Mouse (Mus musculus) hindbrain, embryonic 16.5 days (tissue): ENCODE measurements around the gene Cacna2d1. TPM values are rescaled to one million over a fixed set of nuclear protein-coding genes. Genes with fewer than 3 reads are reported as not detected.

Source experiments
- ATAC-seq: fragments of 200-750 bp; cut with Nextera tagmentation; 2 replicates; pipeline ENCODE4 v1.8.0; 2017; ENCODE audit warnings: moderate TSS enrichment, moderate library complexity
- H3K27ac ChIP-seq: fragments of 300-500 bp; sonication (generic); 2 replicates; pipeline ENCODE4 v1.5.1; 2014; ENCODE audit warnings: low read depth, mild to moderate bottlenecking, control low read depth, low read length, moderate library complexity
- H3K27me3 ChIP-seq: fragments of 300-500 bp; sonication (generic); replicated peaks from 2 replicates; pipeline ENCODE4 v1.6.1; 2014; ENCODE audit warnings: low read length; ENCODE audit not compliant: control insufficient read depth, insufficient read depth
- H3K36me3 ChIP-seq: fragments of 300-500 bp; sonication (generic); 2 replicates; pipeline ENCODE4 v1.6.1; 2014; ENCODE audit warnings: mild to moderate bottlenecking, low read length, moderate library complexity, mixed read lengths; ENCODE audit not compliant: control insufficient read depth, insufficient read depth
- H3K4me1 ChIP-seq: fragments of 300-500 bp; sonication (generic); 2 replicates; pipeline ENCODE4 v1.6.1; 2014; ENCODE audit warnings: low read depth, low read length; ENCODE audit not compliant: control insufficient read depth, insufficient read depth
- H3K4me2 ChIP-seq: fragments of 300-500 bp; sonication (generic); 2 replicates; pipeline ENCODE4 v1.6.1; 2014; ENCODE audit warnings: mild to moderate bottlenecking, low read length, control low read depth, moderate library complexity
- H3K4me3 ChIP-seq: fragments of 300-500 bp; sonication (generic); 2 replicates; pipeline ENCODE4 v1.5.1; 2014; ENCODE audit warnings: mild to moderate bottlenecking, low read length, control low read depth, moderate library complexity
- H3K9ac ChIP-seq: fragments of 300-500 bp; sonication (generic); 2 replicates; pipeline ENCODE4 v1.6.1; 2014; ENCODE audit warnings: low read depth, mild to moderate bottlenecking, control low read depth, low read length, moderate library complexity
- H3K9me3 ChIP-seq: fragments of 300-500 bp; sonication (generic); 2 replicates; pipeline ENCODE4 v1.6.1; 2014; ENCODE audit warnings: mild to moderate bottlenecking, low read length, moderate library complexity; ENCODE audit not compliant: control insufficient read depth
- WGBS: fragments of 180-500 bp; shearing (Covaris S2); extraction: QIAGEN DNeasy Blood & Tissue Kit; methylation state at CpG from one replicate; pipeline ENCODE4 v1.1.7; 2014; 5-methylcytosine and 5-hydroxymethylcytosine counted together
- polyA plus RNA-seq: library from polyadenylated mRNA; unstranded; fragments of >200 nt; fragmentation: Nextera tagmentation; extraction: Ambion mirVana; gene quantifications from 2 replicates; pipeline ENCODE4 v1.2.1, GENCODE M21; 2015

The Cacna2d1 gene
- polyA plus RNA-seq, 1 experiment from 2014 or later: 30.4 TPM

- peaks cover 3% of the 10 kb centered on the region for H3K4me1 ChIP-seq
- no peak overlapping the region for H3K4me2 ChIP-seq
- H3K9ac ChIP-seq: no peak overlapping the region
- 31% methylated on average over 4 of the region's 4 CpGs for WGBS
- peak; percentile 60; the same call in 1 of the 2 replicates for ATAC-seq
- H3K36me3 ChIP-seq: no peaks in the 10 kb centered on the region
- no peak overlapping the region for H3K27ac ChIP-seq
- H3K9me3 ChIP-seq: no peaks in the 10 kb centered on the region
- H3K27me3 ChIP-seq: no peaks in the 10 kb centered on the region
- H3K4me3 ChIP-seq: no peak overlapping the region
Observed at GRCm38 (mm10) chr5:15993252-15993944, 58.9 kb downstream of the Cacna2d1 start.

GRCm38 (mm10) chr5:15997190-15997589 is 62.7 kb downstream of the Cacna2d1 start:
- no peak overlapping the region for H3K27ac ChIP-seq
- H3K27me3 ChIP-seq: 0 out of 2 replicates have a peak, but pooled peaks cover 3% of the 10 kb centered on the region
- ATAC-seq: no peak
- H3K4me1 ChIP-seq: no peaks in the 10 kb centered on the region
- H3K4me3 ChIP-seq: no peak overlapping the region
- H3K9me3 ChIP-seq: no peaks in the 10 kb centered on the region
- H3K9ac ChIP-seq: no peak overlapping the region
- H3K4me2 ChIP-seq: no peak overlapping the region
- WGBS: 73% methylated on average over 3 of the region's 3 CpGs
- no peaks in the 10 kb centered on the region for H3K36me3 ChIP-seq

- WGBS: 96% methylated on average over 1 of the region's 1 CpGs
- Histone ChIP-seq H3K9ac (no peak overlapping the region), H3K27ac (no peak overlapping the region), H3K4me3 (no peak overlapping the region), H3K4me1 (peaks cover 6% of the 10 kb centered on the region; the same call in 1 of the 2 replicates), H3K9me3 (no peaks in the 10 kb centered on the region), H3K4me2 (no peak overlapping the region), H3K27me3 (0 out of 2 replicates have a peak, but pooled peaks cover 3% of the 10 kb centered on the region), H3K36me3 (no peaks in the 10 kb centered on the region)
- ATAC-seq: no peak
Observed at GRCm38 (mm10) chr5:15997769-15998168, 63.3 kb downstream of the Cacna2d1 start.

- Histone ChIP-seq H3K9me3 (no peaks in the 10 kb centered on the region), H3K9ac (no peak overlapping the region), H3K27me3 (0 out of 2 replicates have a peak, but pooled peaks cover 3% of the 10 kb centered on the region), H3K4me1 (peaks cover 12% of the 10 kb centered on the region), H3K4me2 (no peak overlapping the region), H3K4me3 (no peak overlapping the region), H3K27ac (no peak overlapping the region), H3K36me3 (no peaks in the 10 kb centered on the region)
- 70% methylated on average over 2 of the region's 2 CpGs for WGBS
- ATAC-seq: no peak
Observed at GRCm38 (mm10) chr5:16000917-16001316, 66.4 kb downstream of the Cacna2d1 start.

GRCm38 (mm10) chr5:16002431-16003063 is 68.1 kb downstream of the Cacna2d1 start:
- Histone ChIP-seq H3K4me1 (peaks cover 12% of the 10 kb centered on the region), H3K9me3 (no peaks in the 10 kb centered on the region), H3K4me3 (no peak overlapping the region), H3K27me3 (0 out of 2 replicates have a peak, but pooled peaks cover 3% of the 10 kb centered on the region), H3K4me2 (peak overlapping the region; percentile 2; the same call in 1 of the 2 replicates), H3K27ac (no peak overlapping the region), H3K36me3 (no peaks in the 10 kb centered on the region), H3K9ac (no peak overlapping the region)
- WGBS: 14% methylated on average over 9 of the region's 9 CpGs
- peak; percentile 59; the same call in 1 of the 2 replicates for ATAC-seq

GRCm38 (mm10) chr5:16004305-16004704 is 69.8 kb downstream of the Cacna2d1 start:
- 42% methylated on average over 5 of the region's 6 CpGs for WGBS
- Histone ChIP-seq H3K4me3 (no peak overlapping the region), H3K9me3 (no peaks in the 10 kb centered on the region), H3K27me3 (0 out of 2 replicates have a peak, but pooled peaks cover 3% of the 10 kb centered on the region), H3K36me3 (no peaks in the 10 kb centered on the region), H3K9ac (no peak overlapping the region), H3K27ac (no peak overlapping the region), H3K4me1 (peaks cover 12% of the 10 kb centered on the region), H3K4me2 (no peak overlapping the region)
- ATAC-seq: peak; percentile 67

GRCm38 (mm10) chr5:16006964-16007363 is 72.5 kb downstream of the Cacna2d1 start:
- H3K27ac ChIP-seq: no peak overlapping the region
- H3K4me3 ChIP-seq: no peak overlapping the region
- 88% methylated on average over 6 of the region's 6 CpGs for WGBS
- no peaks in the 10 kb centered on the region for H3K27me3 ChIP-seq
- no peak for ATAC-seq
- H3K4me1 ChIP-seq: peaks cover 12% of the 10 kb centered on the region
- no peak overlapping the region for H3K4me2 ChIP-seq
- no peaks in the 10 kb centered on the region for H3K9me3 ChIP-seq
- H3K9ac ChIP-seq: no peak overlapping the region
- H3K36me3 ChIP-seq: no peaks in the 10 kb centered on the region

- H3K36me3 ChIP-seq: no peaks in the 10 kb centered on the region
- H3K27me3 ChIP-seq: no peaks in the 10 kb centered on the region
- H3K4me3 ChIP-seq: no peak overlapping the region
- H3K4me1 ChIP-seq: no peaks in the 10 kb centered on the region
- H3K4me2 ChIP-seq: no peak overlapping the region
- H3K27ac ChIP-seq: no peak overlapping the region
- no peak for ATAC-seq
- no peak overlapping the region for H3K9ac ChIP-seq
- WGBS: 67% methylated on average over 2 of the region's 2 CpGs
- H3K9me3 ChIP-seq: no peaks in the 10 kb centered on the region
Observed at GRCm38 (mm10) chr5:16013649-16014048, 79.2 kb downstream of the Cacna2d1 start.

GRCm38 (mm10) chr5:16014392-16014791 is 79.9 kb downstream of the Cacna2d1 start:
- no peak overlapping the region for H3K4me3 ChIP-seq
- no peaks in the 10 kb centered on the region for H3K36me3 ChIP-seq
- no peak for ATAC-seq
- no peaks in the 10 kb centered on the region for H3K4me1 ChIP-seq
- H3K9ac ChIP-seq: no peak overlapping the region
- no peak overlapping the region for H3K27ac ChIP-seq
- H3K4me2 ChIP-seq: no peak overlapping the region
- H3K9me3 ChIP-seq: no peaks in the 10 kb centered on the region
- WGBS: 66% methylated on average over 2 of the region's 2 CpGs
- H3K27me3 ChIP-seq: no peaks in the 10 kb centered on the region
